Mouse (Mus musculus): Measurements from ENCODE around the gene Psmd1.
"Not testable (repeated sequence)": the region's sequence is repeated elsewhere in the genome, so short reads cannot be mapped to it uniquely, and the experiment has no call there.

Psmd1 gene

GRCm38 (mm10) chr1:86064271-86064991, at the start of gene Psmd1:
Psmd1 (plus strand) TSS chr1:86064387.
- peak; percentile 88 for DNase-seq

GRCm38 (mm10) chr1:86015758-86016157, 48.4 kb upstream of the Psmd1 start:
- DNase-seq = not testable (repeated sequence)

- no peak for DNase-seq
Observed at GRCm38 (mm10) chr1:86016516-86016915, 47.7 kb upstream of the Psmd1 start, which contains the start of gene Spata3. Spata3 (plus strand) TSS chr1:86016816.

- DNase-seq = peak; percentile 79
Observed at GRCm38 (mm10) chr1:86018235-86019055, 45.7 kb upstream of the Psmd1 start.

- peak; percentile 40 for DNase-seq
Observed at GRCm38 (mm10) chr1:86021365-86021989, 42.7 kb upstream of the Psmd1 start.

GRCm38 (mm10) chr1:86032273-86032987, 31.8 kb upstream of the Psmd1 start:
- peak; percentile 81 for DNase-seq

GRCm38 (mm10) chr1:86038191-86038951, 25.8 kb upstream of the Psmd1 start:
- no peak for DNase-seq

- DNase-seq = no peak
Observed at GRCm38 (mm10) chr1:86040131-86040530, 24.1 kb upstream of the Psmd1 start.

- DNase-seq = no peak
Observed at GRCm38 (mm10) chr1:86040817-86041216, 23.4 kb upstream of the Psmd1 start.

- DNase-seq = no peak
Observed at GRCm38 (mm10) chr1:86045056-86045455, 19.1 kb upstream of the Psmd1 start.

- DNase-seq = peak; percentile 69
Observed at GRCm38 (mm10) chr1:86045848-86046805, 18.1 kb upstream of the Psmd1 start, which contains the start of gene 2810459M11Rik. 2810459M11Rik (plus strand) TSS chr1:86045863.

- DNase-seq = no peak
Observed at GRCm38 (mm10) chr1:86046833-86047563, 17.2 kb upstream of the Psmd1 start.

- DNase-seq = no peak
Observed at GRCm38 (mm10) chr1:86048231-86048630, 16.0 kb upstream of the Psmd1 start.

- DNase-seq = no peak
Observed at GRCm38 (mm10) chr1:86048744-86049143, 15.4 kb upstream of the Psmd1 start.

- DNase-seq = peak; percentile 57
Observed at GRCm38 (mm10) chr1:86053198-86053921, 10.8 kb upstream of the Psmd1 start.

- DNase-seq = no peak
Observed at GRCm38 (mm10) chr1:86054943-86055342, 9.2 kb upstream of the Psmd1 start.

GRCm38 (mm10) chr1:86056284-86056683, 7.9 kb upstream of the Psmd1 start:
- no peak for DNase-seq

- peak; percentile 89 for DNase-seq
Observed at GRCm38 (mm10) chr1:86058856-86059769, 5.1 kb upstream of the Psmd1 start.
